Mouse (Mus musculus) gastrocnemius, postnatal 36 days (tissue): ENCODE data around the gene Gm42906. TPM values are rescaled to one million over a fixed set of nuclear protein-coding genes. Genes with fewer than 3 reads are reported as not detected.

Source experiments
- DNase-seq, 2 experiments: peaks; one replicate each; pipeline ENCODE4 v3.0.0; 2022
- intact Hi-C: fragments of 180-260 bp; cut with DNase I; formaldehyde crosslinking; loops from one replicate; pipeline ENCODE4 v1.15.1; 2025
- total RNA-seq, 2 experiments: library from RNA; stranded (reverse); gene quantifications; 2 replicates each; pipeline ENCODE4 v1.2.3; 2021

Gene Gm42906
- total RNA-seq, 2 experiments from 2014 or later = not detected

GRCm38 (mm10) chr5:151315804-151316597, 112.0 kb downstream of the Gm42906 start:
- no peak for DNase-seq
- intact Hi-C loops = no loop called here

GRCm38 (mm10) chr5:151300286-151300685, 127.7 kb downstream of the Gm42906 start:
- no peak for DNase-seq
- intact Hi-C loops = no loop called here

- no peak for DNase-seq
- intact Hi-C loops = no loop called here
Observed at GRCm38 (mm10) chr5:151299576-151299975, 128.4 kb downstream of the Gm42906 start.

GRCm38 (mm10) chr5:151298371-151298770, 129.6 kb downstream of the Gm42906 start:
- intact Hi-C loops = no loop called here

GRCm38 (mm10) chr5:151296244-151296643, 131.7 kb downstream of the Gm42906 start:
- intact Hi-C loops = no loop called here

More at GRCm38 (mm10) chr5:151298371-151298770, 129.6 kb downstream of the Gm42906 start:
- DNase-seq = no peak

GRCm38 (mm10) chr5:151293591-151293990, 134.4 kb downstream of the Gm42906 start:
- intact Hi-C loops = no loop called here
- no peak for DNase-seq

More at GRCm38 (mm10) chr5:151296244-151296643, 131.7 kb downstream of the Gm42906 start:
- DNase-seq = no peak

GRCm38 (mm10) chr5:151292310-151292709, 135.7 kb downstream of the Gm42906 start:
- no peak for DNase-seq

GRCm38 (mm10) chr5:151286331-151286730, 141.6 kb downstream of the Gm42906 start:
- DNase-seq = no peak
- intact Hi-C loops = no loop called here

More at GRCm38 (mm10) chr5:151292310-151292709, 135.7 kb downstream of the Gm42906 start:
- intact Hi-C loops = no loop called here

- intact Hi-C loops = no loop called here
- DNase-seq = no peak
Observed at GRCm38 (mm10) chr5:151279531-151279930, 148.4 kb downstream of the Gm42906 start.

GRCm38 (mm10) chr5:151277927-151278326, 150.0 kb downstream of the Gm42906 start:
- no peak for DNase-seq
- intact Hi-C loops = no loop called here

- intact Hi-C loops = no loop called here
- DNase-seq = no peak
Observed at GRCm38 (mm10) chr5:151275986-151276385, 152.0 kb downstream of the Gm42906 start.

- intact Hi-C loops = no loop called here
- DNase-seq = no peak
Observed at GRCm38 (mm10) chr5:151274265-151274664, 153.7 kb downstream of the Gm42906 start.

- intact Hi-C loops = no loop called here
- no peak for DNase-seq
Observed at GRCm38 (mm10) chr5:151270815-151271214, 157.1 kb downstream of the Gm42906 start.

GRCm38 (mm10) chr5:151266896-151267634, 160.9 kb downstream of the Gm42906 start:
- intact Hi-C loops = no loop called here
- no peak for DNase-seq

GRCm38 (mm10) chr5:151261558-151261957, 166.4 kb downstream of the Gm42906 start:
- intact Hi-C loops = no loop called here

GRCm38 (mm10) chr5:151252213-151252612, 175.8 kb downstream of the Gm42906 start:
- intact Hi-C loops = no loop called here
- no peak for DNase-seq

More at GRCm38 (mm10) chr5:151261558-151261957, 166.4 kb downstream of the Gm42906 start:
- no peak for DNase-seq

- DNase-seq = no peak
- intact Hi-C loops = no loop called here
Observed at GRCm38 (mm10) chr5:151251656-151252055, 176.3 kb downstream of the Gm42906 start.

- intact Hi-C loops = no loop called here
- no peak for DNase-seq
Observed at GRCm38 (mm10) chr5:151248671-151249620, 179.0 kb downstream of the Gm42906 start.

- DNase-seq = no peak
- intact Hi-C loops = no loop called here
Observed at GRCm38 (mm10) chr5:151248084-151248483, 179.9 kb downstream of the Gm42906 start.

GRCm38 (mm10) chr5:151247115-151247875, 180.7 kb downstream of the Gm42906 start:
- DNase-seq = no peak
- intact Hi-C loops = no loop called here
